Mouse (Mus musculus): ENCODE measurements around the gene Nfx1. TPM values are rescaled to one million over a fixed set of nuclear protein-coding genes. Genes with fewer than 3 reads are reported as not detected.

Nfx1 gene
- polyA plus RNA-seq, 1 experiment from 2014 or later, result 27.9 TPM

- WGBS (ENCODE audit: insufficient replicate concordance), result under 1% methylated on average over 40 of the region's 40 CpGs
- H3K36me3 ChIP-seq (replicated peaks), result peaks cover 53% of the 10 kb centered on the region
- ATAC-seq (ENCODE audit: insufficient read depth), result peak; percentile 49
- no peaks in the 10 kb centered on the region for H3K27me3 ChIP-seq
- H3K4me3 ChIP-seq (replicated peaks), result peak overlapping the region; percentile 90
- peak overlapping the region; percentile 96 for H3K9ac ChIP-seq
- H3K4me1 ChIP-seq (replicated peaks), result peaks cover 45% of the 10 kb centered on the region
- no peaks in the 10 kb centered on the region for H3K9me3 ChIP-seq (replicated peaks)
- H3K4me2 ChIP-seq, result peak overlapping the region; percentile 81
- peak overlapping the region; percentile 92 for H3K27ac ChIP-seq (replicated peaks)
Observed at GRCm38 (mm10) chr4:40947565-40948159, 23.0 kb upstream of the Nfx1 start.

- under 1% methylated on average over 50 of the region's 50 CpGs for WGBS (ENCODE audit: insufficient replicate concordance)
- Histone ChIP-seq H3K4me3 (replicated peaks) (peak within 1 kb of the TSS; percentile 90), H3K36me3 (replicated peaks) (peaks cover 53% of the 10 kb centered on the region)
Observed at GRCm38 (mm10) chr4:40948160-40948708, 22.5 kb upstream of the Nfx1 start, which contains the start of the genes Bag1 and Chmp5. TSS of gene Bag1 (minus strand) at chr4:40948294. TSS of gene Chmp5 (plus strand) at chr4:40948407.

GRCm38 (mm10) chr4:40953521-40953920 is 17.2 kb upstream of the Nfx1 start:
- H3K4me2 ChIP-seq, result no peak overlapping the region
- WGBS (ENCODE audit: insufficient replicate concordance), result 64% methylated on average over 1 of the region's 1 CpGs
- ATAC-seq (ENCODE audit: insufficient read depth), result no peak

More at GRCm38 (mm10) chr4:40948160-40948708, 22.5 kb upstream of the Nfx1 start, which contains the start of the genes Bag1 and Chmp5:
- peak within 1 kb of the TSS; percentile 96 for H3K9ac ChIP-seq
- peak within 1 kb of the TSS; percentile 92 for H3K27ac ChIP-seq (replicated peaks)
- peaks cover 44% of the 10 kb centered on the region for H3K4me1 ChIP-seq (replicated peaks)
- H3K9me3 ChIP-seq (replicated peaks), result no peaks in the 10 kb centered on the region
- H3K4me2 ChIP-seq, result peak within 1 kb of the TSS; percentile 84
- H3K27me3 ChIP-seq, result no peaks in the 10 kb centered on the region
- peak; percentile 95 for ATAC-seq (ENCODE audit: insufficient read depth)

GRCm38 (mm10) chr4:40955942-40956341 is 14.8 kb upstream of the Nfx1 start:
- H3K27ac ChIP-seq (replicated peaks), result no peak overlapping the region
- H3K27me3 ChIP-seq, result no peaks in the 10 kb centered on the region
- H3K4me3 ChIP-seq (replicated peaks), result no peak overlapping the region
- H3K4me2 ChIP-seq, result no peak overlapping the region
- ATAC-seq (ENCODE audit: insufficient read depth), result no peak
- H3K4me1 ChIP-seq (replicated peaks), result peaks cover 4% of the 10 kb centered on the region; the same call in 1 of the 2 replicates
- H3K9ac ChIP-seq, result no peak overlapping the region
- 30% methylated on average over 6 of the region's 6 CpGs for WGBS (ENCODE audit: insufficient replicate concordance)
- peaks cover 84% of the 10 kb centered on the region for H3K36me3 ChIP-seq (replicated peaks)
- H3K9me3 ChIP-seq (replicated peaks), result no peaks in the 10 kb centered on the region

More at GRCm38 (mm10) chr4:40953521-40953920, 17.2 kb upstream of the Nfx1 start:
- H3K9me3 ChIP-seq (replicated peaks), result no peaks in the 10 kb centered on the region
- H3K36me3 ChIP-seq (replicated peaks), result peaks cover 68% of the 10 kb centered on the region
- H3K27me3 ChIP-seq, result no peaks in the 10 kb centered on the region
- no peak overlapping the region for H3K4me3 ChIP-seq (replicated peaks)
- no peak overlapping the region for H3K9ac ChIP-seq
- no peak overlapping the region for H3K27ac ChIP-seq (replicated peaks)
- H3K4me1 ChIP-seq (replicated peaks), result peaks cover 14% of the 10 kb centered on the region

- no peak overlapping the region for H3K4me2 ChIP-seq
- H3K9ac ChIP-seq, result no peak overlapping the region
- WGBS (ENCODE audit: insufficient replicate concordance), result 70% methylated on average over 3 of the region's 3 CpGs
- no peak for ATAC-seq (ENCODE audit: insufficient read depth)
- H3K9me3 ChIP-seq (replicated peaks), result no peaks in the 10 kb centered on the region
- peaks cover 80% of the 10 kb centered on the region for H3K36me3 ChIP-seq (replicated peaks)
- H3K27ac ChIP-seq (replicated peaks), result no peak overlapping the region
- H3K4me3 ChIP-seq (replicated peaks), result no peak overlapping the region
- H3K27me3 ChIP-seq, result no peaks in the 10 kb centered on the region
- no peaks in the 10 kb centered on the region for H3K4me1 ChIP-seq (replicated peaks)
Observed at GRCm38 (mm10) chr4:40963536-40963935, 7.2 kb upstream of the Nfx1 start.

GRCm38 (mm10) chr4:40969161-40969560 is 1.5 kb upstream of the Nfx1 start:
- H3K27ac ChIP-seq (replicated peaks), result no peak overlapping the region; the same call in 1 of the 2 replicates

GRCm38 (mm10) chr4:40969781-40970591 is 720 bp upstream of the Nfx1 start:
- peaks cover 45% of the 10 kb centered on the region for H3K4me1 ChIP-seq (replicated peaks)
- H3K4me2 ChIP-seq, result peak overlapping the region; percentile 91
- peak overlapping the region; percentile 82 for H3K9ac ChIP-seq
- peaks cover 33% of the 10 kb centered on the region for H3K36me3 ChIP-seq (replicated peaks)
- no peaks in the 10 kb centered on the region for H3K9me3 ChIP-seq (replicated peaks)
- 14% methylated on average over 9 of the region's 13 CpGs for WGBS (ENCODE audit: insufficient replicate concordance)
- H3K27me3 ChIP-seq, result no peaks in the 10 kb centered on the region
- no peak; the same call in 1 of the 2 replicates for ATAC-seq (ENCODE audit: insufficient read depth)
- H3K27ac ChIP-seq (replicated peaks), result peak overlapping the region; percentile 93
- peak overlapping the region; percentile 89 for H3K4me3 ChIP-seq (replicated peaks)

More at GRCm38 (mm10) chr4:40969161-40969560, 1.5 kb upstream of the Nfx1 start:
- ATAC-seq (ENCODE audit: insufficient read depth), result no peak
- Histone ChIP-seq H3K9ac (no peak overlapping the region), H3K9me3 (replicated peaks) (no peaks in the 10 kb centered on the region), H3K27me3 (no peaks in the 10 kb centered on the region), H3K36me3 (replicated peaks) (peaks cover 36% of the 10 kb centered on the region), H3K4me1 (replicated peaks) (peaks cover 40% of the 10 kb centered on the region), H3K4me2 (peak overlapping the region; percentile 91; the same call in 1 of the 2 replicates), H3K4me3 (replicated peaks) (no peak overlapping the region)
- 64% methylated on average over 4 of the region's 4 CpGs for WGBS (ENCODE audit: insufficient replicate concordance)

GRCm38 (mm10) chr4:40970592-40970841 is 189 bp upstream of the Nfx1 start:
- ATAC-seq (ENCODE audit: insufficient read depth), result peak; percentile 32
- no peaks in the 10 kb centered on the region for H3K27me3 ChIP-seq
- H3K4me1 ChIP-seq (replicated peaks), result peaks cover 45% of the 10 kb centered on the region
- peaks cover 31% of the 10 kb centered on the region for H3K36me3 ChIP-seq (replicated peaks)
- H3K9ac ChIP-seq, result peak overlapping the region; percentile 82
- H3K4me2 ChIP-seq, result peak overlapping the region; percentile 91
- peak overlapping the region; percentile 93 for H3K27ac ChIP-seq (replicated peaks)
- H3K9me3 ChIP-seq (replicated peaks), result no peaks in the 10 kb centered on the region
- under 1% methylated on average over 15 of the region's 16 CpGs for WGBS (ENCODE audit: insufficient replicate concordance)
- H3K4me3 ChIP-seq (replicated peaks), result peak overlapping the region; percentile 89

GRCm38 (mm10) chr4:40971744-40972143 is 1.0 kb downstream of the Nfx1 start:
- no peaks in the 10 kb centered on the region for H3K9me3 ChIP-seq (replicated peaks)
- peak overlapping the region; percentile 82 for H3K9ac ChIP-seq
- peaks cover 45% of the 10 kb centered on the region for H3K4me1 ChIP-seq (replicated peaks)
- H3K36me3 ChIP-seq (replicated peaks), result peaks cover 31% of the 10 kb centered on the region
- peak overlapping the region; percentile 89 for H3K4me3 ChIP-seq (replicated peaks)
- WGBS (ENCODE audit: insufficient replicate concordance), result 18% methylated on average over 13 of the region's 13 CpGs
- H3K27ac ChIP-seq (replicated peaks), result peak overlapping the region; percentile 93
- H3K4me2 ChIP-seq, result peak overlapping the region; percentile 91
- ATAC-seq (ENCODE audit: insufficient read depth), result no peak
- no peaks in the 10 kb centered on the region for H3K27me3 ChIP-seq

GRCm38 (mm10) chr4:40974011-40974410 is 3.3 kb downstream of the Nfx1 start:
- WGBS (ENCODE audit: insufficient replicate concordance), result 80% methylated on average over 1 of the region's 1 CpGs
- H3K27me3 ChIP-seq, result no peaks in the 10 kb centered on the region
- no peak overlapping the region for H3K9ac ChIP-seq
- no peaks in the 10 kb centered on the region for H3K9me3 ChIP-seq (replicated peaks)
- H3K4me2 ChIP-seq, result no peak overlapping the region
- H3K36me3 ChIP-seq (replicated peaks), result peaks cover 41% of the 10 kb centered on the region
- ATAC-seq (ENCODE audit: insufficient read depth), result no peak
- no peak overlapping the region; the same call in 1 of the 2 replicates for H3K27ac ChIP-seq (replicated peaks)
- H3K4me1 ChIP-seq (replicated peaks), result peaks cover 44% of the 10 kb centered on the region
- H3K4me3 ChIP-seq (replicated peaks), result no peak overlapping the region

- Histone ChIP-seq H3K9me3 (replicated peaks) (no peaks in the 10 kb centered on the region), H3K36me3 (replicated peaks) (peaks cover 56% of the 10 kb centered on the region), H3K27me3 (no peaks in the 10 kb centered on the region), H3K27ac (replicated peaks) (no peak overlapping the region), H3K4me1 (replicated peaks) (peaks cover 30% of the 10 kb centered on the region), H3K4me2 (no peak overlapping the region), H3K4me3 (replicated peaks) (no peak overlapping the region), H3K9ac (no peak overlapping the region)
- ATAC-seq (ENCODE audit: insufficient read depth), result no peak
- 78% methylated on average over 3 of the region's 3 CpGs for WGBS (ENCODE audit: insufficient replicate concordance)
Observed at GRCm38 (mm10) chr4:40975678-40976077, 5.0 kb downstream of the Nfx1 start.
